ENCODE assay signal across 8 mouse cellular contexts in genomic region chr12:83037798-83038560, GRCm38 (mm10).
A peak's percentile ranks its signal among the peaks of the same experiment; 100 is the strongest.
DNase-seq lines count a peak whose midpoint lies in the region; ATAC-seq lines count a peak whose summit lies in the region.

No protein-coding gene starts in this region.

- H3K4me2 ChIP-seq in kidney, embryonic 15.5 days: peak overlapping the region; percentile 37

- no peak for DNase-seq in kidney, adult 11 months
- DNase-seq in frontal cortex, postnatal 14 days (ENCODE audit: low spot score in 2 of 2): peak; percentile 41 to 42
- DNase-seq in left cerebral cortex, postnatal 14 days (ENCODE audit: low spot score in 2 of 2): peak; percentile 71 to 73
- peak; percentile 84 to 87 for DNase-seq in right cerebral cortex, postnatal 10 days (ENCODE audit: low spot score in 2 of 2)
- no peak for DNase-seq in lung, postnatal 10 days
- no peak for DNase-seq in ovary, postnatal 14 days (ENCODE audit: low spot score)

- H3K27me3 ChIP-seq in kidney, embryonic 15.5 days: no peaks in the 10 kb centered on the region

- peak overlapping the region; percentile 58 for H3K27ac ChIP-seq in kidney, embryonic 15.5 days

- no peak overlapping the region for H3K9ac ChIP-seq in kidney, embryonic 15.5 days

- H3K9me3 ChIP-seq in kidney, embryonic 15.5 days (replicated peaks): no peaks in the 10 kb centered on the region

- H3K4me1 ChIP-seq in kidney, embryonic 15.5 days: peaks cover 20% of the 10 kb centered on the region

- 47% methylated on average over 25 of the region's 25 CpGs for WGBS in kidney, embryonic 15.5 days

- ATAC-seq in kidney, embryonic 15.5 days (replicated peaks; ENCODE audit: low FRiP score): no peak
- no peak for ATAC-seq in erythroblast, adult 5-6 weeks (replicated peaks; ENCODE audit: low FRiP score, poor library complexity, severe bottlenecking)

- no peaks in the 10 kb centered on the region for H3K36me3 ChIP-seq in kidney, embryonic 15.5 days

- H3K4me3 ChIP-seq in kidney, embryonic 15.5 days (replicated peaks): no peak overlapping the region

- intact Hi-C loops in left cerebral cortex, postnatal 14 days (cut with DNase I): no loop called here

Comparison
In these comparisons a context has a peak if more than half of its experiments do, and no peak if none do; other contexts are left out.
1. DNase-seq: peak in frontal cortex, postnatal 14 days (2 of 2), left cerebral cortex, postnatal 14 days (2 of 2) and right cerebral cortex, postnatal 10 days (2 of 2); none in kidney, adult 11 months (single experiment), lung, postnatal 10 days (single experiment) and ovary, postnatal 14 days (single experiment).